Mouse (Mus musculus): ENCODE data around the gene Tbc1d9b.
"Not testable (repeated sequence)": the region's sequence is repeated elsewhere in the genome, so short reads cannot be mapped to it uniquely, and the experiment has no call there.

Tbc1d9b gene

GRCm38 (mm10) chr11:50138206-50138822 lies 7.1 kb downstream of the Tbc1d9b start:
- no peak for DNase-seq (ENCODE audit: low spot score in 2 of 2)

- DNase-seq (ENCODE audit: low spot score in 2 of 2) = no peak
Observed at GRCm38 (mm10) chr11:50139571-50139970, 8.4 kb downstream of the Tbc1d9b start.

GRCm38 (mm10) chr11:50145529-50145928 lies 14.3 kb downstream of the Tbc1d9b start:
- no peak for DNase-seq (ENCODE audit: low spot score in 2 of 2)

- no peak for DNase-seq (ENCODE audit: low spot score in 2 of 2)
Observed at GRCm38 (mm10) chr11:50146121-50146520, 14.9 kb downstream of the Tbc1d9b start.

- no peak for DNase-seq (ENCODE audit: low spot score in 2 of 2)
Observed at GRCm38 (mm10) chr11:50147267-50147957, 16.2 kb downstream of the Tbc1d9b start.

GRCm38 (mm10) chr11:50147958-50148476 lies 16.8 kb downstream of the Tbc1d9b start:
- no peak for DNase-seq (ENCODE audit: low spot score in 2 of 2)

GRCm38 (mm10) chr11:50149200-50149599 lies 18.0 kb downstream of the Tbc1d9b start:
- no peak for DNase-seq (ENCODE audit: low spot score in 2 of 2)

- no peak for DNase-seq (ENCODE audit: low spot score in 2 of 2)
Observed at GRCm38 (mm10) chr11:50149603-50150150, 18.5 kb downstream of the Tbc1d9b start.

GRCm38 (mm10) chr11:50151374-50151773 lies 20.2 kb downstream of the Tbc1d9b start:
- DNase-seq (ENCODE audit: low spot score in 2 of 2) = no peak

GRCm38 (mm10) chr11:50154166-50154565 lies 23.0 kb downstream of the Tbc1d9b start:
- DNase-seq (ENCODE audit: low spot score in 2 of 2) = no peak

- no peak for DNase-seq (ENCODE audit: low spot score in 2 of 2)
Observed at GRCm38 (mm10) chr11:50154777-50155520, 23.8 kb downstream of the Tbc1d9b start.

- DNase-seq (ENCODE audit: low spot score in 2 of 2) = no peak
Observed at GRCm38 (mm10) chr11:50155785-50156184, 24.6 kb downstream of the Tbc1d9b start.

GRCm38 (mm10) chr11:50156725-50157258 lies 25.6 kb downstream of the Tbc1d9b start:
- no peak for DNase-seq (ENCODE audit: low spot score in 2 of 2)

GRCm38 (mm10) chr11:50158346-50158745 lies 27.1 kb downstream of the Tbc1d9b start:
- no peak for DNase-seq (ENCODE audit: low spot score in 2 of 2)

GRCm38 (mm10) chr11:50159347-50159746 lies 28.2 kb downstream of the Tbc1d9b start:
- no peak for DNase-seq (ENCODE audit: low spot score in 2 of 2)

GRCm38 (mm10) chr11:50161578-50162304 lies 30.5 kb downstream of the Tbc1d9b start:
- DNase-seq (ENCODE audit: low spot score in 2 of 2) = peak; percentile 25 to 59

GRCm38 (mm10) chr11:50162338-50163050 lies 31.3 kb downstream of the Tbc1d9b start:
- DNase-seq (ENCODE audit: low spot score in 2 of 2) = no peak

GRCm38 (mm10) chr11:50168352-50168751 lies 37.2 kb downstream of the Tbc1d9b start:
- DNase-seq (ENCODE audit: low spot score in 2 of 2) = no peak

- not testable (repeated sequence) for DNase-seq (ENCODE audit: low spot score in 2 of 2)
Observed at GRCm38 (mm10) chr11:50174111-50174729, 43.0 kb downstream of the Tbc1d9b start, which contains the start of gene Mrnip. Mrnip (plus strand) TSS chr11:50174444.

GRCm38 (mm10) chr11:50174730-50175187 lies 43.6 kb downstream of the Tbc1d9b start:
- DNase-seq (ENCODE audit: low spot score in 2 of 2) = peak; percentile 98 to 99

Data from spleen, postnatal 14 days (tissue).